In genomic region chr1:85767754-85768153, GRCm38 (mm10) we compare ENCODE assay signal across 34 mouse cellular contexts. TPM values are rescaled to one million over a fixed set of nuclear protein-coding genes. Genes with fewer than 3 reads are reported as not detected.
"Had no signal": no experiment of that assay in that cellular context is flagged by ENCODE, and none has a peak within 500 bp of the region (broad histone marks: within the 10 kb centered on the region; RNA-seq: fewer than 3 reads in every experiment).

No protein-coding gene starts in this region.

- H3K4me2 ChIP-seq: heart, embryonic 11.5 days; heart, embryonic 12.5 days; heart, embryonic 13.5 days; heart, embryonic 15.5 days; hindbrain, embryonic 12.5 days; hindbrain, embryonic 13.5 days; hindbrain, embryonic 15.5 days; intestine, embryonic 15.5 days; kidney, embryonic 15.5 days had no signal

- H3K4me1 ChIP-seq: heart, embryonic 10.5 days; heart, embryonic 12.5 days; heart, embryonic 13.5 days; heart, embryonic 15.5 days; hindbrain, embryonic 10.5 days; hindbrain, embryonic 12.5 days; hindbrain, embryonic 13.5 days; hindbrain, embryonic 15.5 days; intestine, embryonic 15.5 days; kidney, embryonic 15.5 days had no signal

- H3K9ac ChIP-seq: heart, embryonic 12.5 days; heart, embryonic 13.5 days; heart, embryonic 15.5 days; hindbrain, embryonic 12.5 days; hindbrain, embryonic 13.5 days; hindbrain, embryonic 15.5 days; intestine, embryonic 15.5 days; kidney, embryonic 15.5 days had no signal

- H3K36me3 ChIP-seq: heart, embryonic 10.5 days; heart, embryonic 12.5 days; heart, embryonic 13.5 days; heart, embryonic 15.5 days; hindbrain, embryonic 10.5 days; hindbrain, embryonic 12.5 days; hindbrain, embryonic 13.5 days; hindbrain, embryonic 15.5 days; intestine, embryonic 15.5 days; kidney, embryonic 15.5 days had no signal

- H3K27me3 ChIP-seq: heart, embryonic 12.5 days; heart, embryonic 13.5 days; heart, embryonic 15.5 days; hindbrain, embryonic 12.5 days; hindbrain, embryonic 13.5 days; hindbrain, embryonic 15.5 days; intestine, embryonic 15.5 days; kidney, embryonic 15.5 days had no signal

- ATAC-seq: hindbrain, embryonic 16.5 days; inflammation-experienced regulatory T-cells, adult 6 months; intestine, embryonic 15.5 days; intestine, embryonic 16.5 days; intestine, postnatal 0 days had no signal

- DNase-seq: heart, postnatal 10 days; heart, postnatal 14 days; heart, postnatal 36 days; heart, postnatal 4 days; kidney, adult 11 months; kidney, adult 18-20 months; kidney, adult 2 months; kidney, adult 8-10 months; kidney, adult 9 months; kidney, postnatal 10 days; kidney, postnatal 14 days; kidney, postnatal 25 days; kidney, postnatal 36 days; kidney, postnatal 4 days; layer of hippocampus, adult 9-11 months; layer of hippocampus, postnatal 36 days had no signal

- H3K4me3 ChIP-seq: heart, embryonic 10.5 days; heart, embryonic 12.5 days; heart, embryonic 13.5 days; heart, embryonic 15.5 days; hindbrain, embryonic 10.5 days; hindbrain, embryonic 12.5 days; hindbrain, embryonic 13.5 days; hindbrain, embryonic 15.5 days; intestine, embryonic 15.5 days; kidney, embryonic 15.5 days; layer of hippocampus, adult 2 months; left cerebral cortex, adult 2 months had no signal

- H3K27ac ChIP-seq: heart, embryonic 10.5 days; heart, embryonic 13.5 days; heart, embryonic 15.5 days; hindbrain, embryonic 10.5 days; hindbrain, embryonic 12.5 days; hindbrain, embryonic 13.5 days; hindbrain, embryonic 15.5 days; intestine, embryonic 15.5 days; kidney, embryonic 15.5 days; kidney, postnatal 0 days; layer of hippocampus, adult 2 months; left cerebral cortex, adult 2 months had no signal

- H3K9me3 ChIP-seq: heart, embryonic 10.5 days; heart, embryonic 12.5 days; heart, embryonic 13.5 days; heart, embryonic 15.5 days; hindbrain, embryonic 10.5 days; hindbrain, embryonic 12.5 days; hindbrain, embryonic 13.5 days; hindbrain, embryonic 15.5 days; intestine, embryonic 15.5 days; kidney, embryonic 15.5 days had no signal

RNA-seq across cellular contexts. Expression of gene A630001G21Rik, which starts 10.7 kb away (rescaled TPM):
- total RNA-seq: left cerebral cortex, adult 2 months had no signal
